Mouse (Mus musculus): ENCODE data around the gene Ctcf. TPM values are rescaled to one million over a fixed set of nuclear protein-coding genes. Genes with fewer than 3 reads are reported as not detected.
A peak's percentile ranks its signal among the peaks of the same experiment; 100 is the strongest.

Gene Ctcf
- polyA plus RNA-seq, 1 experiment, result 17.9 TPM

DNA sequence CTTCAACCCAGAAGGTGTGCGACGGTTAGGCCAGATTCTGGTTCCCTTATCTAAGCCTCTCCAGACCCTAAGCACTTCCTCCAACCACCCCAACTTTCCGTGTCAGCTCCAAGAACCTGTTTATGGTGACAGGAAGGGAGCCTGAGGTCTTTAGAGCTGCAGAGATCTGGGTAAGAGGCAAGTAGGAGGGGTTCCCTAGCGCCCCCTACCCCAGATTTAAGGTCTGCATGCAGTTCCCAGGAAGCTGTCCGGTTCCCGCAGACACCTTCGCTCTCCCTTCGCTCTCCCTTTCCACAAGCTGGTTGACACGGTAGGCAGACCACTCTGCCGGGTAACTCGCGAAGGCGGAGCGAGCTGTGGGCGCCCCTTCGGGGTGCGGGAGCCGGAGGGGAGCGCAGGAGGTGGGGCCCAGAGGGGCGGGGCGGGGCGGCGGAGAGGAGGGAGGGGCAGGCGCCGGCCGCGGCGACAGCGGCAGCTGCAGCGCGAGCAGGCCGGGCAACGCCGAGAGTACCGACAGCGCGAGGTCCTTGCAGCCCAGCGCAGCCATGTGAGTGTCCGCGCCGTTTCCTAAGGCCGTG lies 31.5 kb upstream of the Ctcf start, which contains the start of gene Ripor1:
Gene Ripor1 (plus strand): TSS at position 452 of the 578 bp plus-strand sequence.
- H3K4me3 ChIP-seq (replicated peaks; ENCODE audit: extremely low read depth, low read depth, low read length), result peak within 1 kb of the TSS; percentile 85
- peaks cover 12% of the 10 kb centered on the region for H3K4me1 ChIP-seq (ENCODE audit: control insufficient read depth, insufficient read depth, low read length)
- TF ChIP-seq POLR2A (IDR thresholded peaks at IDR 0.05; ENCODE audit: borderline replicate concordance, extremely low read depth, low read depth, low read length) (peak; percentile 65; the same call in 1 of the 2 replicates), CTCF (IDR thresholded peaks at IDR 0.05; ENCODE audit: insufficient read depth, low read length) (peak; percentile 50)
- 1% methylated on average over 24 of the region's 42 CpGs for whole genome bisulfite sequencing
- DNase-seq, result peak; percentile 81

DNA sequence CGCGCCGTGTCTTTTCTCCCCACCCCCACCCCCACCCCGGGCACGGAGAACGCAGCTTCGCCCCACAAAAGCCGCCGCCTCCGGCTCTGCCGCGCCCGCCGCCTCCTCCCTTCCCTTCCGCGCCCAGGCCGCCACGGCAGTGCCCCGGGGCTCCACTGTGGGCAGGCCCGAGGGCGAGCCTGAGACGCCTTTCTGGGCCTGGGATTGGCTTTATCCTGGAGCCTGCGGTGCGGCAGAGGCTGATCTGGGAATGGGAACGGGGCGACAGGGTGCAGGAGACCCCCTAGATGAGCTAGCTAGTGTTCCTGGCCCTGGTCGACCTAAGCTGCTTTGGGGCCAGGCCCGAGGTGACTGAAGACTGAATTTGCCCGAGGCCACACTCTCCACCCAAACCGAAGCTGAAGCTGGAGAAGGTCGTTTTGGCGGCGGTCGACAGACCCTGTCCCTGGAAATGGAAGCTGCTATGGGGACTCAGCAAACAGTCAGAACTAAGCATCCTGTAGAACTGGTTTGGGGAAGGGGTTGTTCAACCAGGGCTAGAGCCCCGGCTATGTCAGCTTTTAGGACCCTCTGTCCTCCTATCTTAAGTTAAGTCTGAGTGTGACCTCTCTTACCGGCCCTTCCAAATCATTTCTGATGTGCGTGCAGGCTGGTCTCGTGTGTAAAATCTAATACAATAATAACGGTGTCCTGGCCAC lies 30.7 kb upstream of the Ctcf start:
- H3K4me3 ChIP-seq (replicated peaks; ENCODE audit: extremely low read depth, low read depth, low read length), result peak overlapping the region; percentile 85
- peak; percentile 61 for DNase-seq
- under 1% methylated on average over 32 of the region's 39 CpGs for WGBS

DNA sequence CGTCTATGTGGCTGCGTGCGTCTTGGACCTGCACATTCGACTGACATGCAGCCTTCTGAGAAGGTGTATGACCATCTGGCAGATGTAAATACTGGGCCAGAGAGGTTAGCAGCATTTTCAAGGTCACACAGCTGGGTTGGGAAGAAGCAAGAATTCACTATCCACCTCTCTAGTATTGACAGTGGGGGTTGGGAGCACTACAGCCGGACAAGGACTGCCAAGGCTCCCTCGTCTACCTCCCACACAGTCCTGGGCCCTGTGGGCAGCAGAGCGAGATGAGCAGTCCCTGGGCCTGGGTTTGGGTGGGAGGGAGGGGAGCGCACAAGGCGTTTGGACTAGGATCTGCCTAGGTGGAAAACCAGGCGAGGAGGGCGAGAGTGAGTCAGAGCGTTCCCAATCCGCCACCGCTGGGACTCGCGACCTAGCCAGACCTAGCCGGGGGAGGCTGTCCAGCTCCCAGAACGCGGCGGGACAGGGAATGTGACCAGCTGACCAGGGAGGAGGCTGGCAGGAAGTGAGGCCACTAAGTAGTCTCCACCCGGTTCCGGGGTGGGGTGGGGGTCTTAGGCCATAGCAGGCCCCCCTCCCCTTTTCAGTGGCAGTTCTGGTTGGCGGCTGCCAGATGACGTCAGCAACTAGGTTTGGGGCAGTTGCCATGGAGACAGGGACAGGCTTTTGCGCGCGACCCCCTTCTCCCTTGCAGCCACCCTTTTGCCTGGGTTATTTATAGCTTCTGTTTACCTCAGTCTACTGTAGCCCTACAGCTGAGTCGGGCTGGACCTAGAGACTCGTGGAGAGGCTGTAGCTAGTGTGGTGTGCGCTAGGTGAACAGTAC lies 30.0 kb upstream of the Ctcf start:
- peaks cover 12% of the 10 kb centered on the region for H3K4me1 ChIP-seq (ENCODE audit: control insufficient read depth, insufficient read depth, low read length)
- WGBS, result 1% methylated on average over 30 of the region's 30 CpGs
- TF ChIP-seq CTCF (IDR thresholded peaks at IDR 0.05; ENCODE audit: insufficient read depth, low read length) (no peak), POLR2A (IDR thresholded peaks at IDR 0.05; ENCODE audit: borderline replicate concordance, extremely low read depth, low read depth, low read length) (peak; percentile 99)
- DNase-seq, result peak; percentile 83
- H3K4me3 ChIP-seq (replicated peaks; ENCODE audit: extremely low read depth, low read depth, low read length), result peak overlapping the region; percentile 85

More for the DNA sequence above, 30.7 kb upstream of the Ctcf start:
- TF ChIP-seq POLR2A (IDR thresholded peaks at IDR 0.05; ENCODE audit: borderline replicate concordance, extremely low read depth, low read depth, low read length), result no peak
- no peak for TF ChIP-seq CTCF (IDR thresholded peaks at IDR 0.05; ENCODE audit: insufficient read depth, low read length)
- peaks cover 12% of the 10 kb centered on the region for H3K4me1 ChIP-seq (ENCODE audit: control insufficient read depth, insufficient read depth, low read length)

DNA sequence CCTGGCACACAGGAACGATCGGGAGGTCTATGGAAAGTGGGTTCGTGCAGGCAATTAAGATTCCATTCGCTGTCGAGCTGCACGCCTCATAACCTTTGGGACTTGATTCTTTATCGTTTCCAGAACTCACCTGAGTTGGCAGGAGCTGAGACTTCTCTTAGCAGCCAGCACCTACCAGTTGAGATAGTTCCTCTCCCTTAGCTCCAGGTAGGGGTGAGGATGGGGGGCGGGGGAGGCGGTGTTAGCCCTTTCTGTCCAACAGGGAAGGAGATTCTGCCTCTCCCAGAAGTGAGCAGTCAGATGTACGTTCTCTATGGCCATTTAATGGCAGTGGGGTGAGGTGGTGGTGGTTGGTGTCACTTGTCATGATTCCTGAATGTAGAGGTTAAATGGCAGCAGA lies 29.3 kb upstream of the Ctcf start:
- TF ChIP-seq POLR2A (IDR thresholded peaks at IDR 0.05; ENCODE audit: borderline replicate concordance, extremely low read depth, low read depth, low read length) (no peak), CTCF (IDR thresholded peaks at IDR 0.05; ENCODE audit: insufficient read depth, low read length) (no peak)
- Histone ChIP-seq H3K4me1 (ENCODE audit: control insufficient read depth, insufficient read depth, low read length) (peaks cover 14% of the 10 kb centered on the region), H3K4me3 (replicated peaks; ENCODE audit: extremely low read depth, low read depth, low read length) (peak overlapping the region; percentile 85)
- 7% methylated on average over 10 of the region's 10 CpGs for WGBS
- no peak for DNase-seq

DNA sequence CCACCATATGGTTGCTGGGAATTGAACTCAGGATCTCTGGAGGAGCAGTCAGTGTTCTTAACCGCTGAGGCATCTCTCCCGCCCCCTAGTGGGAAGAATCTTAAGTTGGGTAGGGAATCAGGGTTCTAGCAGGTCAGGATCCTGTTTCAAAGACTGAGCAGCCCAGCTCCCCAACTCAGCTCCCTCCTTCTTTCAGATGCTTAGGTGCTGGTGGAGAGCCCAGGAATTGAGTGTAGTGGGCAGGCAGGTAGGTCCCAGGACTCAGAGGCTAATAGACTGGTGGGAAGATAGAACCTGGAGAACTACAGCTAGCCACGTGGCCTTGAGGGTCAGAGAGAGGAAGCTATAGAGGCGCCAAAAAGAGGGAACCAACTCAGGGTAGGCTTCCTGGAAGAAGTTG lies 28.7 kb upstream of the Ctcf start:
- DNase-seq, result no peak
- Histone ChIP-seq H3K4me3 (replicated peaks; ENCODE audit: extremely low read depth, low read depth, low read length) (no peak overlapping the region), H3K4me1 (ENCODE audit: control insufficient read depth, insufficient read depth, low read length) (peaks cover 14% of the 10 kb centered on the region)
- TF ChIP-seq CTCF (IDR thresholded peaks at IDR 0.05; ENCODE audit: insufficient read depth, low read length) (peak; percentile 16; the same call in 1 of the 2 replicates), POLR2A (IDR thresholded peaks at IDR 0.05; ENCODE audit: borderline replicate concordance, extremely low read depth, low read depth, low read length) (no peak)
- 10% methylated on average over 4 of the region's 4 CpGs for WGBS

DNA sequence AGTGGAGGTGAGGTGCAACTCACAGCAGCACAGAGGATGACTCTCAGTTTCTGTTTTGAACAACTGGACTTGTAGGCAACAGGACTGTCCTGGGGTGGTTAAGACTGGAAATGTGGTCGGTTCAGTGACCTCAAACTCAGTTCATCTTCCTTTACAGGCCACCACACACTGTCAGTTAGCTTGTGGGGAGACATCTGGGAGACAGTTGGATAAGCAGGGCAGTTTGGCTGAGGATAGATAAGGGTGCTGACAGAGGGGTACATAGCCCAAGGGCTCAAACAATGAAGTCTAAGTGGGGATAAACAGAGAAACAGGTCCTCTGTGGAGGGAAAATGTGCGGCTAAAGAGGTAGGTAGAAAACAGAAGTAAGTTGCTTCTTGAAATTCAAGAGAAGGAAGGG lies 27.0 kb upstream of the Ctcf start:
- TF ChIP-seq CTCF (IDR thresholded peaks at IDR 0.05; ENCODE audit: insufficient read depth, low read length), result no peak
- TF ChIP-seq POLR2A (IDR thresholded peaks at IDR 0.05; ENCODE audit: borderline replicate concordance, extremely low read depth, low read depth, low read length), result no peak
- Histone ChIP-seq H3K4me1 (ENCODE audit: control insufficient read depth, insufficient read depth, low read length) (peaks cover 14% of the 10 kb centered on the region), H3K4me3 (replicated peaks; ENCODE audit: extremely low read depth, low read depth, low read length) (no peak overlapping the region)
- WGBS, result 39% methylated on average over 2 of the region's 2 CpGs
- no peak for DNase-seq

DNA sequence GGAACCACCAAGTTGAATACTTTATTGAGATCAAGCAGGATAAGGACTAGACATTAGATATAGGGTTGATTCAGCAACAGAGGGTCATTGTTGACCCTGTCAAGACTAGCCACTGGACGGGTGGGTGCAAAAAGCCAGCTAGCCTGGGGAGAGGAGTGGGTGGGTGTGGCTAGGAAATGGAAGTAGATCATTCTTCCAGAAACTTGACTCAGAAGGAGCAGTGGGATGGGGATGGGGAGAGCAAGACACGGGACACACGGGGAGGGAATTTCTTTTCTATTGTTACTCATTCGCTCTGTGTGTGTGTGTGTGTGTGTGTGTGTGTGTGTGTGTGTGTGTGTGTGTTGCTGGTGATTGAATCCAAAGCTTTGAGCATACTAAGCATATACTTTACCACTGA lies 26.6 kb upstream of the Ctcf start:
- 39% methylated on average over 4 of the region's 4 CpGs for WGBS
- DNase-seq, result no peak
- TF ChIP-seq POLR2A (IDR thresholded peaks at IDR 0.05; ENCODE audit: borderline replicate concordance, extremely low read depth, low read depth, low read length) (no peak), CTCF (IDR thresholded peaks at IDR 0.05; ENCODE audit: insufficient read depth, low read length) (no peak)
- H3K4me3 ChIP-seq (replicated peaks; ENCODE audit: extremely low read depth, low read depth, low read length), result no peak overlapping the region
- peaks cover 11% of the 10 kb centered on the region; the same call in 1 of the 2 replicates for H3K4me1 ChIP-seq (ENCODE audit: control insufficient read depth, insufficient read depth, low read length)

DNA sequence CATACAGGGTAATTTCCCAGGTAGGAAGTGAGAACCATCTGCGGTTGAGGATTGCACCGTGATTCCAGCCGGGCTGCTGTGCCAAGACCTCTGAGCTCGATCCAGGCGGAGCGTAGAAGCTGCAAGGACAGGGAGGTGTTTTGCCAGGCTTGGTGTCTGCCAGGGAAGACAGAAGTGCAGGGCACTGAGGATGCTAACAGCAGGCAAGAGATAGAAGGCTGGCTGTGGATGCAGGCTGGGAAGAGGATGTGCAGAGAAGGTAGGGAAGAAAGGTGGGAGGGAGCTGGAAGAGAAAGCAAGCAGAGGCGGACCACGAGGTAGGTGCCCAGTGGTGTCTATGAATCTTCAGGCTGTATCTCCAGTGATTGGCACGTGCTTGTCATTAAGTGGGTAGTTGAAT lies 24.5 kb upstream of the Ctcf start:
- TF ChIP-seq POLR2A (IDR thresholded peaks at IDR 0.05; ENCODE audit: borderline replicate concordance, extremely low read depth, low read depth, low read length) (no peak), CTCF (IDR thresholded peaks at IDR 0.05; ENCODE audit: insufficient read depth, low read length) (no peak)
- H3K4me1 ChIP-seq (ENCODE audit: control insufficient read depth, insufficient read depth, low read length), result peaks cover 11% of the 10 kb centered on the region; the same call in 1 of the 2 replicates
- WGBS, result 74% methylated on average over 9 of the region's 9 CpGs
- no peak overlapping the region for H3K4me3 ChIP-seq (replicated peaks; ENCODE audit: extremely low read depth, low read depth, low read length)
- DNase-seq, result no peak

DNA sequence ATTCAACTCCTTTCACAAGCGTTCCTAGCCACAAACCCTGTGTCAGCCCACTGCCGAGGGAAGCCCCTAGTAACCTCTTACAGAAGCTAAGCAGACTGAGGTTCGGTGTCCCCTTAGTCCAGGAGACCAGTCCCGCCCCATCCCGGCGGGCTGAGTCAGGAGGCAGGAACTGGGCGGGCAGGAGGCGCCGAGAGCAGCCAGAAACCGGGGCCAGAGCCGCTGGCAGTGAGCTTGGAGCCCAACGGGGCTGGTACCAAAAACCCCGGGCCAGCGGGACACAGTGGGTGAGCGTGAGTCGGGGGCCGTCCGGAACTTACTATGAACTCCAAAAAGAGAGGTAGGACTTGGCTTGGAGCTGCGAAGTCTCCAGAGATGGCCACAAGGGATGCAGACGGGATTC lies 23.3 kb upstream of the Ctcf start:
- DNase-seq, result peak; percentile 57

More for the DNA sequence above, 23.3 kb upstream of the Ctcf start:
- TF ChIP-seq POLR2A (IDR thresholded peaks at IDR 0.05; ENCODE audit: borderline replicate concordance, extremely low read depth, low read depth, low read length) (peak; percentile 59; the same call in 1 of the 2 replicates), CTCF (IDR thresholded peaks at IDR 0.05; ENCODE audit: insufficient read depth, low read length) (no peak)
- 2% methylated on average over 20 of the region's 20 CpGs for WGBS
- Histone ChIP-seq H3K4me1 (ENCODE audit: control insufficient read depth, insufficient read depth, low read length) (peaks cover 8% of the 10 kb centered on the region; the same call in 1 of the 2 replicates), H3K4me3 (replicated peaks; ENCODE audit: extremely low read depth, low read depth, low read length) (peak overlapping the region; percentile 71)
